10 mouse cellular contexts compared by ENCODE assay signal in the genomic region with DNA sequence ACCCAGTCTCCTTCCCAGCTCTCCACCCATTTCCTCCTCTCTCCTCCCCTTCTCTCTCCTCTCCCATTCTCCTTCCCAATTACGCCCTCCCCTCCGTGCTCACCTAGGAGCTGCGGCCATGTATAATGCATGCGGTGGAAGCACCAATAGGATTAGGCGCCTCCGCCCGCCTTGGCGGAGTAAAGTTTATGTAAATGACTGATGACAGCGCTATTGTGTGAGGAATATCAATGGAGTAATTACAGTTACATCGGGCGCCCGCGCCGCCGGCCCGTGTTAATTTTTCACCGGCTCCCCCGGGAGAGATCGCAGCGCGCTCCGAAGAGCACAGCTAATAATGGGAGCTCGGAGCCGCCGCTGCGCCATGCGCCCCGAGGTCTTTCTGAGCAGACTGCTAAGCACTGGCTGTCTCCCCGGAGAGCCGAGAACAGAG. TPM values are rescaled to one million over a fixed set of nuclear protein-coding genes. Genes with fewer than 3 reads are reported as not detected.
A peak's percentile ranks its signal among the peaks of the same experiment; 100 is the strongest.
DNase-seq lines count a peak whose midpoint lies in the region; ATAC-seq and TF ChIP-seq lines count a peak whose summit lies in the region.
"Had no signal": no experiment of that assay in that cellular context is flagged by ENCODE, and none has a peak within 500 bp of the region (broad histone marks: within the 10 kb centered on the region; RNA-seq: fewer than 3 reads in every experiment).

No protein-coding gene starts in this region.

- no peak for ATAC-seq in megakaryocyte progenitor cell, adult 5-6 weeks (replicated peaks; ENCODE audit: poor library complexity)

- no peak for DNase-seq in gastrocnemius, adult 2 months
- DNase-seq in gastrocnemius, postnatal 25 days = no peak
- peak; percentile 48 for DNase-seq in cerebellum, adult 9-10 months
- DNase-seq in frontal cortex, postnatal 14 days (ENCODE audit: low spot score in 2 of 2) = peak; percentile 45 to 63
- DNase-seq in layer of hippocampus, adult 9-10 months (ENCODE audit: low spot score) = peak; percentile 37
- peak; percentile 59 for DNase-seq in midbrain, embryonic 10.5 days (ENCODE audit: low spot score)
- no peak for DNase-seq in spleen, postnatal 14 days (ENCODE audit: low spot score in 2 of 2)

- no peak overlapping the region for H3K27ac ChIP-seq in gastrocnemius, adult 2 months
- peak overlapping the region; percentile 63 for H3K27ac ChIP-seq in midbrain, embryonic 10.5 days (replicated peaks)

- H3K9me3 ChIP-seq in midbrain, embryonic 10.5 days (replicated peaks) = no peaks in the 10 kb centered on the region

- no peak for TF ChIP-seq CTCF in gastrocnemius, adult 2 months (IDR thresholded peaks at IDR 0.05)

- peak overlapping the region; percentile 60 for H3K4me3 ChIP-seq in gastrocnemius, adult 2 months
- peak overlapping the region; percentile 57 for H3K4me3 ChIP-seq in midbrain, embryonic 10.5 days

- under 1% methylated on average over 30 of the region's 30 CpGs for WGBS in midbrain, embryonic 10.5 days

- intact Hi-C loops in gastrocnemius, adult 2 months (cut with DNase I) = no loop called here

- peaks cover 100% of the 10 kb centered on the region for H3K27me3 ChIP-seq in midbrain, embryonic 10.5 days (ENCODE audit: low read depth, poor library complexity, severe bottlenecking)

- H3K36me3 ChIP-seq in midbrain, embryonic 10.5 days = no peaks in the 10 kb centered on the region

- H3K4me1 ChIP-seq in midbrain, embryonic 10.5 days = peaks cover 53% of the 10 kb centered on the region

RNA-seq across cellular contexts. Expression of a gene that starts 23.9 kb away (rescaled TPM):
- under 1 TPM; 0.18 to 0.25 TPM for total RNA-seq in gastrocnemius, adult 2 months (2021)
- total RNA-seq in gastrocnemius, postnatal 25 days (2021) = under 1 TPM; 0.05 to 0.24 TPM
- polyA plus RNA-seq in midbrain, embryonic 10.5 days (2016; fragmentation: Nextera tagmentation; extraction: Ambion mirVana) = 2.7 and 3.1 TPM in 2 replicates
- not detected in 2 replicates for total RNA-seq in megakaryocyte progenitor cell, adult 5-6 weeks (2015)
- not detected in 2 replicates for total RNA-seq in megakaryocyte progenitor cell, adult 5-6 weeks (2017)
- total RNA-seq: hematopoietic stem cell, adult 5-6 weeks had no signal
- polyA plus RNA-seq: C2C12 had no signal

Comparison
In these comparisons a context has a peak if more than half of its experiments do, and no peak if none do; other contexts are left out.
1. DNase-seq: peak in cerebellum, adult 9-10 months (single experiment), frontal cortex, postnatal 14 days (2 of 2), layer of hippocampus, adult 9-10 months (single experiment) and midbrain, embryonic 10.5 days (single experiment); none in gastrocnemius, adult 2 months (single experiment), gastrocnemius, postnatal 25 days (single experiment) and spleen, postnatal 14 days (0 of 2).